Mouse (Mus musculus): ENCODE measurements around the gene Dtd2. TPM values are rescaled to one million over a fixed set of nuclear protein-coding genes. Genes with fewer than 3 reads are reported as not detected.

Dtd2 gene
- total and polyA plus RNA-seq, 3 experiments, result 15.5 to 22.4 TPM; not detected in 1

DNA sequence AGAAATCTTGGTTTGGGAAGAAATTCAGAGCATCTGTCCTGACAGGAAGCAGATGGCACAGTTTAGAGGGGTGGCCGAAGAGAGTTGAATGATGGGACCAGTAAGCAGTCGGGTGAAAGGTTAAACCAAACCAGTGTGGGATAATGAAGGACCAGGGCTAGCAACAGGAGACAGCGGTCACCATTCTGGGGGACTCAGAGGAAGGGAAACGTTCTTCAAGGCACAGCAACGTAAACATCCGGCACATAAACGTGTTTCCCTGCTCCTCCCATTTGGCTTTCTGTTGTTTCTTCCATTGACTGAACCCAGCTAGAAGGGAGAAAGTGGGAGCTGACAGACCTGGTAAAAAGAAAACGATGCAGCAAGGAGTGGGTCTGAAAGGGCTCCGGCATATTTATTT, 7.0 kb upstream of the Dtd2 start:
- H3K36me3 ChIP-seq (ENCODE audit: control insufficient read depth in 1 of 2, insufficient read depth in 2 of 2, low read length in 2 of 2), result peaks cover 0 to 3% of the 10 kb centered on the region in 2 experiments; a peak in 1 of 4 replicates
- H3K4me3 ChIP-seq (ENCODE audit: control insufficient read depth in 1 of 2, insufficient read depth in 1 of 2, low read depth in 2 of 2, low read length in 2 of 2), result no peak overlapping the region
- H3K4me1 ChIP-seq (ENCODE audit: control insufficient read depth in 1 of 2, insufficient read depth in 2 of 2, low read length in 2 of 2), result no peaks in the 10 kb centered on the region
- H3K27me3 ChIP-seq (ENCODE audit: control insufficient read depth in 1 of 2, insufficient read depth in 2 of 2, low read length in 2 of 2), result peaks cover 0 to 1% of the 10 kb centered on the region in 2 experiments; a peak in 3 of 4 replicates
- no peaks in the 10 kb centered on the region for H3K9me3 ChIP-seq (replicated peaks; ENCODE audit: insufficient read depth, low read length)
- no peak overlapping the region for H3K9ac ChIP-seq (ENCODE audit: control insufficient read depth, low read depth, low read length, poor library complexity, severe bottlenecking)
- no peak overlapping the region for H3K27ac ChIP-seq (ENCODE audit: control insufficient read depth, low read depth, low read length)
- no peaks in the 10 kb centered on the region for H3K79me2 ChIP-seq (ENCODE audit: control insufficient read depth, insufficient read depth, low read length, poor library complexity)
- no peak for DNase-seq (ENCODE audit: low read depth, low spot score)
- no peak for TF ChIP-seq MXI1 (IDR thresholded peaks at IDR 0.05; ENCODE audit: low read depth, low read length)

GRCm38 (mm10) chr12:52012159-52012558, 5.9 kb upstream of the Dtd2 start:
- Histone ChIP-seq H3K79me2 (ENCODE audit: control insufficient read depth, insufficient read depth, low read length, poor library complexity) (no peaks in the 10 kb centered on the region), H3K4me1 (ENCODE audit: control insufficient read depth in 1 of 2, insufficient read depth in 2 of 2, low read length in 2 of 2) (no peaks in the 10 kb centered on the region), H3K9ac (ENCODE audit: control insufficient read depth, low read depth, low read length, poor library complexity, severe bottlenecking) (no peak overlapping the region), H3K4me3 (ENCODE audit: control insufficient read depth in 1 of 2, insufficient read depth in 1 of 2, low read depth in 2 of 2, low read length in 2 of 2) (no peak overlapping the region), H3K27ac (ENCODE audit: control insufficient read depth, low read depth, low read length) (no peak overlapping the region), H3K36me3 (ENCODE audit: control insufficient read depth in 1 of 2, insufficient read depth in 2 of 2, low read length in 2 of 2) (peaks cover 0 to 3% of the 10 kb centered on the region in 2 experiments; a peak in 1 of 4 replicates), H3K27me3 (ENCODE audit: control insufficient read depth in 1 of 2, insufficient read depth in 2 of 2, low read length in 2 of 2) (peaks cover 0 to 1% of the 10 kb centered on the region in 2 experiments; a peak in 3 of 4 replicates), H3K9me3 (replicated peaks; ENCODE audit: insufficient read depth, low read length) (no peaks in the 10 kb centered on the region)
- no peak for TF ChIP-seq ZKSCAN1 (IDR thresholded peaks at IDR 0.05; ENCODE audit: low read depth, low read length)
- TF ChIP-seq ZNF384 (IDR thresholded peaks at IDR 0.05; ENCODE audit: low read depth, low read length), result no peak
- no peak for TF ChIP-seq UBTF (IDR thresholded peaks at IDR 0.05; ENCODE audit: borderline replicate concordance, insufficient read depth, low read depth, low read length)
- no peak for TF ChIP-seq CHD1 (IDR thresholded peaks at IDR 0.05; ENCODE audit: low read depth, low read length)
- no peak for TF ChIP-seq POLR2AphosphoS5 (IDR thresholded peaks at IDR 0.05; ENCODE audit: borderline replicate concordance, low read depth, low read length)
- no peak for TF ChIP-seq TAL1 (IDR thresholded peaks at IDR 0.05; ENCODE audit: low read length)
- TF ChIP-seq ETS1 (IDR thresholded peaks at IDR 0.05; ENCODE audit: low read depth, low read length), result no peak
- no peak for TF ChIP-seq BHLHE40 (IDR thresholded peaks at IDR 0.05; ENCODE audit: borderline replicate concordance, low read depth, low read length)
- TF ChIP-seq CTCF (IDR thresholded peaks at IDR 0.05 in 2 of 3, conservative IDR thresholded peaks at IDR 0.05 in 1 of 3; ENCODE audit: control insufficient read depth in 1 of 3, insufficient read depth in 1 of 3, low read depth in 2 of 3, low read length in 3 of 3, poor library complexity in 1 of 3, severe bottlenecking in 1 of 3), result no peak
- TF ChIP-seq KAT2A (conservative IDR thresholded peaks at IDR 0.05; ENCODE audit: low read depth, low read length), result no peak
- no peak for TF ChIP-seq MAX (IDR thresholded peaks at IDR 0.05; ENCODE audit: low read length)
- no peak for TF ChIP-seq TBP (IDR thresholded peaks at IDR 0.05; ENCODE audit: low read depth, low read length)
- TF ChIP-seq RCOR1 (IDR thresholded peaks at IDR 0.05; ENCODE audit: low read depth, low read length), result no peak
- TF ChIP-seq POLR2AphosphoS2 (IDR thresholded peaks at IDR 0.05; ENCODE audit: low read length), result no peak
- no peak for TF ChIP-seq E2F4 (IDR thresholded peaks at IDR 0.05; ENCODE audit: borderline replicate concordance, low read depth, low read length)
- TF ChIP-seq USF1 (IDR thresholded peaks at IDR 0.05; ENCODE audit: low read depth, low read length), result no peak
- no peak for TF ChIP-seq EP300 (IDR thresholded peaks at IDR 0.05; ENCODE audit: low read depth in 1 of 2, low read length in 2 of 2)
- no peak for DNase-seq (ENCODE audit: low read depth, low spot score)

Data from MEL (cell line).